Mouse (Mus musculus) lung, postnatal 25 days (tissue): ENCODE results near the gene Cysltr1.

ENCODE experiments used
- DNase-seq: peaks from one replicate; pipeline ENCODE4 v3.0.0; 2022; ENCODE audit warnings: low spot score

Gene Cysltr1

DNA sequence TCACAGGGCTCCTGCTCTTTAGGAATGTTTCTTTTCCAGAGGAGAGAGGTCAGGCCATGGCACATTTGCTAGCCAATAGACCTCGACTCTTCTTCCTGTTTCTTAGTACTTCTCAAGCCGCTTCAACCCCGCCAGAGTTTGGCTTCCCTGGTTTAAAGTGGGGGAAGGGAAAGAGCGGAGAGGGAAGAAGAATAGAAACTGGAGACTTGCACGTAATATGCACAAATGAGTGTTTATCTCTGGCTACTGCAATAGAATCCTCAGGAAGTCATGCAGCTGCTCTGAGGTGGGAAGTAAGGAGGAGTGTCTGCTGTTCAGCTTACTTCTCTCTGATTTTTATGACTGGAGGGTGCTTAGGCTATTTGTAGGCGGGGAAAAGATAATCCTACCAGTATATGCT lies at the start of gene Cysltr1:
Gene Cysltr1 (minus strand): TSS at position 294 of the 400 bp plus-strand sequence.
- peak; percentile 16 for DNase-seq

DNA sequence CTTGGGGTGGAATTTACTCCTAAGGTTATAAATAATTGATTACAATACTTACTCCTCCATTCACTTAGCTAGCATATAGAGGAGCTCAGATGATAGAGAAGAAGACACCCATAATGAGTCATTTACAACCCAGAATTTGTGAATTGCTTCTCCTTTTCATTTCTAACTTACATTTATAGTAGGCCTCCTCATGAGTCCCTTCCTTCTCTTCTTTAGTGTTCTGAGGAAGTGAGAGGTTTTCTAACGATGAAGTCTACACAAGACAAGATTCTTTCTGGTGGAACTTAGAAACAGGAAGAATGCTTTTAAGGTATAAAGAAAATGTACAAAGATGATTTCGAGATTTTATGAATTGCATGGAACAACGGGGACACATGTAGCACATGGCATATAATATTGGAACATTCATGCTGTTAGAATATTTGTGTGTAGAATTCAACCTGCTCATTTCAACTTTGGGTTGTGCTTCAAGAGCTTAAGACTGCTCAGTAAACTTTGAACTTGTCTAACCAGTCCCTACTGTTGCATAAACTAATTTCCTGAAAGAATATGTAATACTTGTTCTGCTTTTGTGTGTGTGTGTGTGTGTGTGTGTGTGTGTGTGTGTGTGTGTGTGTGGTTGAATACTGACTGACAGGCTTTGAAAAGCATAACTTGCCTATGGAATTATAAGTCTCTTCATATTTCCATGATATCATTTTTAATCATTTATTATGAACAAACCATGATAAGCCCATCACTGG lies 31.5 kb upstream of the Cysltr1 start:
- no peak for DNase-seq

DNA sequence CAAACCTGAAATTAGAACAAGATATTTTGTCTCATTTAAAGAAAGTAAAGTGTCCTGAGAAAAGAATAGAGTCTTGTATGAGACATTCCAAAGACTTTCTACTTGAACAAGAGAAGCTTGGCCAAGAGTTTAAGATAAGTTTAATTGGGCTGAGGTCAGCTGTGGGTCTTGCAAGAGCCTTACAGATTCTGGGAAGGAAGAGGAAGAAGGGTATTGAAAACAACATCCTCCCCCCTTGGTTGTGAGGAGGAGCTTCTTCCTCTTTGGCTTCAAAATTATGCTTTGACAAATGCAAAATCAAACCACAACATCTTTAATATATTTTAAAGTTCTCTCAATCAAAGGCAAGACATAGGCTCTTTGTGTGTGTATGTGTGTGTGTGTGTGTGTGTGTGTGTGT lies 30.1 kb upstream of the Cysltr1 start:
- no peak for DNase-seq

DNA sequence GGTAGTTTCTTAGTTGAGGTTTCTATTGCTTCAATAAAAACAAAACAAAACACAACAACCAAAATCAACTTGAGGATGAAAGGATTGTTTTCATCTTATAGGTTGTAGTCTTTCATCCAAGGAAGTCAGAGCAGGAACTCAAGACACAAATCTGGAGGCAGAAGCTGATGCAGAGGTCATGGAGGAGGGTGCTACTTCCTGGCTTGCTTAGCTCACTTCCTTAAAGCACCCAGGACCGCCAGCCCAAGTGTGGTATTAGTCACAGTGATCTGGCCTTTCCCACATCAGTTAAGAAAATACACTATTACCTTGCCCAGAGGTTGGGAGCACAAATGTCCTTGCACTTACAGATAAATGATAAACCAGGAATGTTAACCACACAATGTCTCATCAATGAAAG lies 25.0 kb upstream of the Cysltr1 start:
- no peak for DNase-seq

DNA sequence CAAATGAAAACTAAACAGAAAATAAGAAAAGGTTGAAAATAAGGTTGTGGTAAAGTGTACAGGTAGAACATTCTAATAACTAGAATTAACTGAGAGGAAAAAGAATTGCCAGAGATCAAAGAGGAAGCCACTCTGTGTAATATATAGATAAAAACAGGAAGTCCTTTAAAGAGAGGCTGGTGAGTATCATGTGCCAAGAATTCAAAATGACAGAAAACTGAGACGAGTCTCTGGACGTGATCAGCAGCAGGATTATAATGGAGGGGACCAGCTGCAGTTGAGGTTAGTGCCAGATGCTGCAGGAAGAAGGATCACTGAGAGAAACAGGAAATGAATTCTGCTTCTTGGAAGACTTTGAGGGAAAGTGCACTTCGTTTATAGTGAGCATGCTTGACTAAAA lies 20.2 kb upstream of the Cysltr1 start:
- DNase-seq: no peak

DNA sequence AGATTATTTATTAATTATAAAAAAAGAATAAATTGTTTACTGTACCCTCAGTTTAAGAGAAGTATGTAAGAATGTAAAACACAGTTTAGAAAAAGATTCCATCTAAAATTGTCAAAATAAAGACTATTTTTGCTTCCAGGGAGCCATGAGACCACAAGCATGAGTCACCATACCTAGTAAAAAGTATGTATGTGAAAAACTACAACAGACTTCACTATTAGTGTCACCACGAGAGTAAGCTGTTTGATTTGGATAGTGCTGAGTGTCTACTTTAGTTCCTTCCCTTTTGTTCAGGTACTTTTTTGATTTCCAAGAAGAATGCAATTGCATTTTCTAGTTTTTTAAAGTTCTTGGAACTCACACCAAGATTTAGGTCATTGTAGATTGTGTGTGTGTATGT lies 19.0 kb upstream of the Cysltr1 start:
- DNase-seq: no peak

DNA sequence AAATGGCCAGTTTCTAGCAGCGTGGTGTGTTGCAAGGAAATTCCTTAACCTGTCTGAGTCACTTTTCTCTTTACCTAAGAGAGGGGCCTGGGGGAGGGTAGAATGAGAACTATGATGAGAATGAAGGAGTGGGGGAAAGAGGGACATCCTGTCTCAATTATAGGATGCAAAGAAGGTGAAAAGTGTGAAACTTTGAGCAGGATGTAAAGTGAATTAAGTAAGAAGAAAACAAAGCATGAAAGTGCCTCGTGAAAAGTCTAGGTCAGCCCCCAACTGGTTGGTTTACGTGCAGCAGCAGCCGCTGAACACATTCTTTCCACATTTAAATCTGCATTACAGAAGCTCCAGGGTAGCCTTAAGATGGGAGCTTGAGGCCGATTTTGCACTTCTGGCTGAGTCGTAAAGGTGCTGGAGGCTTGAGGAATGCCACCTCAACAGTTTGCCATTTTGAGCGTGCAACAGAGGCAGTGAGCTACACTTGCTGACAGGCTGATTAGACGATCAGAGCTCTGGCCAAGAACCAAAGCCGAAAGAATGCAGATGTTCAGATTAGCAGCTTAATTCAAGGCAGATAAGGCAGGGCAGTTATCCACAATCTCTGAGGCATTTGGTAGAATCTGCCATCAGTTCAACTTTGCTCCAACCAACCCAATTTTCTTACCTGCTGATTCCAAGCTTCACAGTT lies 763 bp downstream of the Cysltr1 start:
- DNase-seq: no peak

DNA sequence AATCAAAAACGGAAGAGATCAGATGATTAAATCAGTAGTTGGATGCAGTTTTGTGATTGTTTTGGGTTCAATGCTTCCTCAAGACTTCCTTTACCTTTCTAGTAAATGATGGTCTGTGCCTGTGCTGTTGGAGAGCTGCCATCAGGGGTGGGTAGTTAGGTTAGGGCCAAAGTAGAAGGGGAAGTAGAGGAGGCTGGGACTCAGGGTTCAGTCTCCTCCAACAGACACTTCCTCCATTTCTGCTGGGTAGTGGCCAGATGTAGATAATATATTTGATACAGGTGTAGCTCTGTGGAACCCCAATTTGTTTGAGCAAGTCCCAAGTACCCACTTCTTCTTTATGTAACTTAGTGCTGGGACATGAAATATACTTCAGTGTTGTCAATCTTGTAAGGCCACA lies 7.6 kb downstream of the Cysltr1 start:
- DNase-seq: no peak

DNA sequence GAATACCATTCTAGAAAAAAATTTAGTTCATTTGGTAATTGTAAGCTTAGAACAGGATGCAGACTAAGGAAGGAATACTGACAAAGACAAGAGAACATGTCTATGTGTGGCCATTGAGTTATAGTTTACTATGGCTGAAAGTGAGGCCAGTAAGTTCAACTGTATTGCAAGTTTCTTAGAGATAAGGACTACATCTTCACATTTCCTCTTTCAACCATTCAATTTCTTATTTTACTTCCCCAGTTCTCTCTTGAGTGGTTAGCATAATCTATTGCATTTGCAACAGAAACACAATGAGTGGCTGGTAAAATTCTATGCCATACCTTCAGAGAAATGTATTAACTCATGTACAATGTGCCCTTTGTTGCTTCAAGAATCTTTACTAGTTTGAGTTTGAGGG lies 9.6 kb downstream of the Cysltr1 start:
- DNase-seq: no peak

DNA sequence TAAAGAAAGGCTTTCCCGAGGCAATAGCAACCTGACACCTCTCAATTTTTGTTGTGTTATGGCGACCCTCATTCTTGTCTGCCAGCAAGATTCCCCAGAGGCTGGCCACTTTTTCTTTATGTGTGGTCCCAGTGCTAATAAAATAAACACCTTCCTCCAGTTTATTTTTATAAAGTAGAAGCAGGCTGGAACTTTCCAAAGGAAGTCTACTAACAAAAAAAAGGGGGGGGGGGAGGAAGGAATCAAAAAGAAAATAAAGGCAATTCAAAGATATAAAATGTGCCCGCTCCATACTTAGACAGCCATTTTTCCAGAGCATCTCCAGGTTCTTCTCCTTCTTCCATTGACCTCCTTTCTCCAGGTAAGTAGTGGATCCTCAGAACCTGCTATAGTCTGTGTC lies 20.6 kb downstream of the Cysltr1 start, which contains the start of gene Gm5127:
Gene Gm5127 (plus strand): TSS at position 301 of the 400 bp plus-strand sequence.
- DNase-seq: no peak

DNA sequence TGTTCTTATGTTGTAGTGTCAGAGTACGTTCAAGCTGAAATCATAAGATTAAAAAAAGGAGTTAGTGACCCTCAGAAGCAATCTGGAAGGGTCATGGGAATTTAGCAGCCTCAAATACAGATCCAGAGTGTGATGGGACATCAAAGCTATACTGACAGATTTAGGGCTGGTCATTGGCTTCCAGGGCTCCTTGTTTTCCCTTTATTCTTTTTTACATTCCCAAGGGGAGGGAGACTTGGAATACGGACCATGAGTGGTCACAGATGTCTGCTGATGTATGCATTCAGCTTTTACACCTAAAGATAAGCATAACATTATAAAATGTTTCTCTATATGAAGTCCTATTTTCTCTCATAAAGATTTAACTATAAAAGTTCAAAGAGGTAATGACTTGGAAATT lies 21.3 kb downstream of the Cysltr1 start:
- DNase-seq: no peak

DNA sequence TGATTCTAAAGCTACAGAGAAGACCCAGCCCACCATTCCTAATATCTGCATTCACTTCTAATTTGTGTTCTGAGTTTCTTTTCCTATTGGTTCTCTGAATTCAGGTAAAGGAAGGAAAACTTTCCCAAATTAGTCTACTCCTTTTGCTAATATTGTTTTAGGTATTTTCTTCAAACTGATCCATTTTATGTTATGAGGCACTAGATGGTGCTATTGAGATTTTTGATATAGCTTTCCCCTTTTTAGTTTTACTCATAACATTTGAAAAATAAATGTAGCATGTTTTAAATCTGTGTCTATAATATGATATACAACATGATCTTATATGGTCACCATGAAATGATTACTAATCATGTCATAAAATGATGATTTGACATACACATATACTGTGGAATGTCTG lies 23.1 kb downstream of the Cysltr1 start:
- no peak for DNase-seq

DNA sequence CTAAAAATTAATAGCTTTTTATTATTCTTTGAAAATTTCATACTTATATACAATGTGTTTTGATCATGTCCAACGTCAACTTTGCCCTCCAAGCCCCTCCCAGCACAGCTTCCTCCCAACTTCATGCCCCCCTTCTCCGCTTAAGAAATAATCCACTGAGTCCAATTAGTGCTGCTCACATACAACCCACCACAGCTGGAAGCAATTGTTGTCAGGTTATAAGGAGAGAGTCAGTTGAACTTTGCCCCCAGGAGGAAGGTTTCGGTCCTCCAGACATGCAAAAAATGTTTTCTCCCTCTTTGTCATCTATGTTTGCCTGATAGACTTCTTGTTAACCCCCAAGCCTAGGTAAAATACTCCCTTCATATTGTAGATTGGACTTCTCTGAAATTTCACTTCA lies 24.5 kb downstream of the Cysltr1 start:
- no peak for DNase-seq

DNA sequence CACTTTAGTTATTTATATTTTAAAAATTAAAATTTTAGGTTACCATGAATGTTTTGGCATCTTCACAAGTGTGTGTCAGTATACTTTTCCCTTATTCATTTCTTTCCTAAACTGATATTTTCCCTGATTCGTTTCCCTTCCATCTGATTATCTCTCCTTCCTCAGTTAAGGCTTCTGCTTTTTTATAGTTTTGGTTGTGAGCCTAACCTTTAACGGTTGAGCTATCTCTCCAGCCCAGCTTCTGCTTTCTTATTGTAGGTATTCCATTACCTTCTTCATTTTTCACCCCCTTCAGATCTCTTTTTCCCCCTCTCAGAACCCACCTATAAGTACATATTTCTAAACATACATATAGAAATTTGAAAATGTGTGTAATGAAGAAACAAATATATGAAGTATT lies 48.0 kb downstream of the Cysltr1 start:
- no peak for DNase-seq

DNA sequence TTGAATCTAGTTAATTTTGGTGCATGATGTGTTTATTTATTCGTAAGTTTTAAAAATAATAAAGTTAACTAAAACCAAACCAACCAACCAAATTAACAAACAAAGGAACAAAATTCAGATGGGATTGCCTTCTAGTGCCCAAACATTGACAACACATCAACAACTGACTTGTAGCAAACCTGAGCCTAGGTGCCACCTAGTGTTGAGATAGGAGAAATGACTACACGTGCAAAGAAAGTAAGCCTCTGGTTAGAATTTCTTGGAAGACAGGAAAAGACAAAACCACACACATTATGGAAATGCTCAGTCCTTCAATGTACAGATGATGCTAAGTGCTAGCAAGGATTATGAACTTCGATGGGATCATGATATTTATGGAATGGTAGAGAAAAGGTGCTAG lies 67.1 kb downstream of the Cysltr1 start:
- DNase-seq: no peak
